In genomic region chr8:71593556-71594323, GRCm38 (mm10) we compare ENCODE assay signal across 10 mouse cellular contexts. TPM values are rescaled to one million over a fixed set of nuclear protein-coding genes. Genes with fewer than 3 reads are reported as not detected.
DNase-seq lines count a peak whose midpoint lies in the region; ATAC-seq and TF ChIP-seq lines count a peak whose summit lies in the region.
"Had no signal": no experiment of that assay in that cellular context is flagged by ENCODE, and none has a peak within 500 bp of the region (broad histone marks: within the 10 kb centered on the region; RNA-seq: fewer than 3 reads in every experiment).

No protein-coding gene starts in this region.

- ATAC-seq in forebrain, embryonic 13.5 days, result no peak
- no peak for ATAC-seq in forebrain, postnatal 0 days
- ATAC-seq in neural tube, embryonic 11.5 days (ENCODE audit: insufficient read depth, low FRiP score, low TSS enrichment), result no peak
- ATAC-seq in limb, embryonic 12.5 days (ENCODE audit: insufficient number of reproducible peaks, insufficient read depth, low FRiP score, low TSS enrichment, low read depth), result no peak
- no peak for ATAC-seq in stomach, embryonic 15.5 days (ENCODE audit: insufficient read depth, low FRiP score, low read depth)
- no peak for ATAC-seq in activated CD4-positive, CD25-positive, alpha-beta regulatory T cell, adult 4 months

- no peaks in the 10 kb centered on the region for H3K27me3 ChIP-seq in forebrain, embryonic 13.5 days
- no peaks in the 10 kb centered on the region for H3K27me3 ChIP-seq in forebrain, postnatal 0 days (ENCODE audit: insufficient read depth, low read length)
- no peaks in the 10 kb centered on the region for H3K27me3 ChIP-seq in neural tube, embryonic 11.5 days (ENCODE audit: control insufficient read depth, insufficient read depth, low read length)
- peaks cover 9% of the 10 kb centered on the region; the same call in 1 of the 2 replicates for H3K27me3 ChIP-seq in limb, embryonic 12.5 days
- no peaks in the 10 kb centered on the region for H3K27me3 ChIP-seq in stomach, embryonic 15.5 days (replicated peaks)

- H3K4me2 ChIP-seq in forebrain, embryonic 13.5 days, result peak overlapping the region; percentile 96; the same call in 1 of the 2 replicates
- no peak overlapping the region for H3K4me2 ChIP-seq in forebrain, postnatal 0 days (ENCODE audit: low read depth)
- H3K4me2 ChIP-seq in neural tube, embryonic 11.5 days (ENCODE audit: low read depth), result 0 out of 2 replicates have a peak overlapping the region, but pooled peaks have one; percentile 2
- 0 out of 2 replicates have a peak overlapping the region, but pooled peaks have one; percentile 94 for H3K4me2 ChIP-seq in limb, embryonic 12.5 days
- peak overlapping the region; percentile 88; the same call in 1 of the 2 replicates for H3K4me2 ChIP-seq in stomach, embryonic 15.5 days

- no peak overlapping the region for H3K4me3 ChIP-seq in forebrain, embryonic 13.5 days
- no peak overlapping the region for H3K4me3 ChIP-seq in forebrain, postnatal 0 days (ENCODE audit: low read depth, low read length)
- H3K4me3 ChIP-seq in neural tube, embryonic 11.5 days (ENCODE audit: low read depth, low read length), result no peak overlapping the region; the same call in 1 of the 2 replicates
- H3K4me3 ChIP-seq in limb, embryonic 12.5 days (replicated peaks), result peak overlapping the region; percentile 88; the same call in 1 of the 2 replicates
- no peak overlapping the region for H3K4me3 ChIP-seq in stomach, embryonic 15.5 days (replicated peaks)

- no peaks in the 10 kb centered on the region for H3K9me3 ChIP-seq in forebrain, embryonic 13.5 days (replicated peaks)
- H3K9me3 ChIP-seq in forebrain, postnatal 0 days (ENCODE audit: low read length), result no peaks in the 10 kb centered on the region
- H3K9me3 ChIP-seq in neural tube, embryonic 11.5 days (ENCODE audit: control insufficient read depth, low read length), result no peaks in the 10 kb centered on the region
- H3K9me3 ChIP-seq in limb, embryonic 12.5 days, result no peaks in the 10 kb centered on the region
- no peaks in the 10 kb centered on the region for H3K9me3 ChIP-seq in stomach, embryonic 15.5 days

- peak overlapping the region; percentile 2; the same call in 1 of the 2 replicates for H3K9ac ChIP-seq in forebrain, embryonic 13.5 days
- no peak overlapping the region for H3K9ac ChIP-seq in forebrain, postnatal 0 days
- no peak overlapping the region for H3K9ac ChIP-seq in neural tube, embryonic 11.5 days (ENCODE audit: low read length)
- no peak overlapping the region for H3K9ac ChIP-seq in limb, embryonic 12.5 days (replicated peaks)
- no peak overlapping the region for H3K9ac ChIP-seq in stomach, embryonic 15.5 days

- no peak overlapping the region for H3K27ac ChIP-seq in forebrain, embryonic 13.5 days
- no peak overlapping the region for H3K27ac ChIP-seq in forebrain, postnatal 0 days (ENCODE audit: low read depth, low read length)
- H3K27ac ChIP-seq in neural tube, embryonic 11.5 days (ENCODE audit: low read depth, low read length), result no peak overlapping the region
- H3K27ac ChIP-seq in limb, embryonic 12.5 days, result no peak overlapping the region
- H3K27ac ChIP-seq in stomach, embryonic 15.5 days, result no peak overlapping the region

- no peak for DNase-seq in forebrain, postnatal 0 days
- no peak for DNase-seq in neural tube, embryonic 11.5 days (ENCODE audit: low spot score)
- DNase-seq in neural tube, embryonic 10.5 days (ENCODE audit: extremely low spot score, low spot score), result no peak
- no peak for DNase-seq in left cerebral cortex, adult 9 months (ENCODE audit: low spot score in 2 of 2)
- DNase-seq: gastrocnemius, postnatal 36 days; lung, postnatal 36 days had no signal

- H3K36me3 ChIP-seq in forebrain, embryonic 13.5 days (ENCODE audit: poor library complexity, severe bottlenecking), result peaks cover 8% of the 10 kb centered on the region; the same call in 1 of the 2 replicates
- H3K36me3 ChIP-seq in forebrain, postnatal 0 days (ENCODE audit: insufficient read depth), result peaks cover 5% of the 10 kb centered on the region; the same call in 1 of the 2 replicates
- H3K36me3 ChIP-seq in neural tube, embryonic 11.5 days (ENCODE audit: control insufficient read depth, insufficient read depth, low read length), result no peaks in the 10 kb centered on the region
- peaks cover 7% of the 10 kb centered on the region for H3K36me3 ChIP-seq in limb, embryonic 12.5 days
- H3K36me3 ChIP-seq in stomach, embryonic 15.5 days, result no peaks in the 10 kb centered on the region

- no peak for TF ChIP-seq CTCF in forebrain, postnatal 0 days (IDR thresholded peaks at IDR 0.05; ENCODE audit: low read depth)

- peaks cover 39% of the 10 kb centered on the region for H3K4me1 ChIP-seq in forebrain, embryonic 13.5 days
- H3K4me1 ChIP-seq in forebrain, postnatal 0 days (ENCODE audit: insufficient read depth), result peaks cover 10% of the 10 kb centered on the region
- peaks cover 9% of the 10 kb centered on the region for H3K4me1 ChIP-seq in neural tube, embryonic 11.5 days (ENCODE audit: control insufficient read depth, insufficient read depth, low read length)
- peaks cover 30% of the 10 kb centered on the region for H3K4me1 ChIP-seq in limb, embryonic 12.5 days (replicated peaks)
- H3K4me1 ChIP-seq in stomach, embryonic 15.5 days, result peaks cover 26% of the 10 kb centered on the region

- WGBS in forebrain, embryonic 13.5 days, result 90% methylated on average over 8 of the region's 8 CpGs
- 89% methylated on average over 8 of the region's 8 CpGs for WGBS in forebrain, postnatal 0 days
- WGBS in neural tube, embryonic 11.5 days, result 91% methylated on average over 8 of the region's 8 CpGs
- WGBS in limb, embryonic 12.5 days, result 96% methylated on average over 8 of the region's 8 CpGs
- WGBS in stomach, embryonic 15.5 days, result 90% methylated on average over 8 of the region's 8 CpGs

RNA-seq across cellular contexts. Expression of gene Pgls, which starts 1.8 kb away (rescaled TPM):
- 201 and 206 TPM in 2 replicates for polyA plus RNA-seq in forebrain, embryonic 13.5 days (2015; fragmentation: Nextera tagmentation; extraction: Ambion mirVana)
- 248 and 264 TPM in 2 replicates for total RNA-seq in forebrain, postnatal 0 days (2014; rRNA removed)
- 262 and 318 TPM in 2 replicates for polyA plus RNA-seq in forebrain, postnatal 0 days (2015; fragmentation: Nextera tagmentation; extraction: Ambion mirVana)
- 212 and 216 TPM in 2 replicates for polyA plus RNA-seq in neural tube, embryonic 11.5 days (2014; fragmentation: Nextera tagmentation; extraction: Ambion mirVana)
- 228 and 243 TPM in 2 replicates for polyA plus RNA-seq in limb, embryonic 12.5 days (2016; fragmentation: Nextera tagmentation; extraction: Ambion mirVana)
- 238 and 243 TPM in 2 replicates for polyA plus RNA-seq in stomach, embryonic 15.5 days (2015; fragmentation: Nextera tagmentation; extraction: Ambion mirVana)
- polyA plus RNA-seq in activated CD4-positive, CD25-positive, alpha-beta regulatory T cell, adult 4 months (2017; shearing (Covaris generic)), result 10 to 100 TPM; 77.4 to 87.4 TPM

RNA-seq across cellular contexts. Expression of gene Fam129c, which starts 3.7 kb away (rescaled TPM):
- 5.1 and 6.2 TPM in 2 replicates for polyA plus RNA-seq in forebrain, embryonic 13.5 days (2015; fragmentation: Nextera tagmentation; extraction: Ambion mirVana)
- total RNA-seq in forebrain, postnatal 0 days (2014; rRNA removed), result 3.4 and 11.1 TPM in 2 replicates
- 2.0 and 2.8 TPM in 2 replicates for polyA plus RNA-seq in forebrain, postnatal 0 days (2015; fragmentation: Nextera tagmentation; extraction: Ambion mirVana)
- polyA plus RNA-seq in neural tube, embryonic 11.5 days (2014; fragmentation: Nextera tagmentation; extraction: Ambion mirVana), result 3.6 and 4.2 TPM in 2 replicates
- polyA plus RNA-seq in limb, embryonic 12.5 days (2016; fragmentation: Nextera tagmentation; extraction: Ambion mirVana), result 4.6 and 6.6 TPM in 2 replicates
- 4.3 and 4.7 TPM in 2 replicates for polyA plus RNA-seq in stomach, embryonic 15.5 days (2015; fragmentation: Nextera tagmentation; extraction: Ambion mirVana)
- 1 to 10 TPM; 1.9 to 3.9 TPM for polyA plus RNA-seq in activated CD4-positive, CD25-positive, alpha-beta regulatory T cell, adult 4 months (2017; shearing (Covaris generic))

RNA-seq across cellular contexts. Expression of gene Colgalt1, which starts 17.1 kb away (rescaled TPM):
- 37.5 and 39.9 TPM in 2 replicates for polyA plus RNA-seq in forebrain, embryonic 13.5 days (2015; fragmentation: Nextera tagmentation; extraction: Ambion mirVana)
- 84.3 and 85.6 TPM in 2 replicates for total RNA-seq in forebrain, postnatal 0 days (2014; rRNA removed)
- 58.4 and 59.6 TPM in 2 replicates for polyA plus RNA-seq in forebrain, postnatal 0 days (2015; fragmentation: Nextera tagmentation; extraction: Ambion mirVana)
- 54.5 and 57.4 TPM in 2 replicates for polyA plus RNA-seq in neural tube, embryonic 11.5 days (2014; fragmentation: Nextera tagmentation; extraction: Ambion mirVana)
- 61.4 and 65.9 TPM in 2 replicates for polyA plus RNA-seq in limb, embryonic 12.5 days (2016; fragmentation: Nextera tagmentation; extraction: Ambion mirVana)
- 70.6 and 75.1 TPM in 2 replicates for polyA plus RNA-seq in stomach, embryonic 15.5 days (2015; fragmentation: Nextera tagmentation; extraction: Ambion mirVana)
- 10 to 100 TPM; 10.5 to 11.4 TPM for polyA plus RNA-seq in activated CD4-positive, CD25-positive, alpha-beta regulatory T cell, adult 4 months (2017; shearing (Covaris generic))

RNA-seq across cellular contexts. Expression of gene Slc27a1, which starts 25.1 kb away (rescaled TPM):
- 59.9 and 61.0 TPM in 2 replicates for polyA plus RNA-seq in forebrain, embryonic 13.5 days (2015; fragmentation: Nextera tagmentation; extraction: Ambion mirVana)
- total RNA-seq in forebrain, postnatal 0 days (2014; rRNA removed), result 106 and 133 TPM in 2 replicates
- polyA plus RNA-seq in forebrain, postnatal 0 days (2015; fragmentation: Nextera tagmentation; extraction: Ambion mirVana), result 74.8 and 102 TPM in 2 replicates
- 10.5 and 12.7 TPM in 2 replicates for polyA plus RNA-seq in neural tube, embryonic 11.5 days (2014; fragmentation: Nextera tagmentation; extraction: Ambion mirVana)
- polyA plus RNA-seq in limb, embryonic 12.5 days (2016; fragmentation: Nextera tagmentation; extraction: Ambion mirVana), result 45.5 and 50.0 TPM in 2 replicates
- 37.1 and 38.8 TPM in 2 replicates for polyA plus RNA-seq in stomach, embryonic 15.5 days (2015; fragmentation: Nextera tagmentation; extraction: Ambion mirVana)
- polyA plus RNA-seq in activated CD4-positive, CD25-positive, alpha-beta regulatory T cell, adult 4 months (2017; shearing (Covaris generic)), result 1 to 10 TPM; 4.4 to 8.9 TPM

RNA-seq across cellular contexts. Expression of gene Nxnl1, which starts 27.3 kb away (rescaled TPM):
- polyA plus RNA-seq in forebrain, embryonic 13.5 days (2015; fragmentation: Nextera tagmentation; extraction: Ambion mirVana), result 0.06 TPM in 1 of 2 replicates, not detected in the other
- 0.08 TPM in 1 of 2 replicates, not detected in the other for total RNA-seq in forebrain, postnatal 0 days (2014; rRNA removed)
- polyA plus RNA-seq in forebrain, postnatal 0 days (2015; fragmentation: Nextera tagmentation; extraction: Ambion mirVana), result not detected in 2 replicates
- not detected in 2 replicates for polyA plus RNA-seq in neural tube, embryonic 11.5 days (2014; fragmentation: Nextera tagmentation; extraction: Ambion mirVana)
- polyA plus RNA-seq in limb, embryonic 12.5 days (2016; fragmentation: Nextera tagmentation; extraction: Ambion mirVana), result not detected in 2 replicates
- polyA plus RNA-seq in stomach, embryonic 15.5 days (2015; fragmentation: Nextera tagmentation; extraction: Ambion mirVana), result 0.08 and 0.15 TPM in 2 replicates
- under 1 TPM in 1 of 2 experiments, not detected in 1; 0.15 TPM for polyA plus RNA-seq in activated CD4-positive, CD25-positive, alpha-beta regulatory T cell, adult 4 months (2017; shearing (Covaris generic))
